Mouse (Mus musculus): ENCODE data around the gene Foxo4.

Foxo4 gene

GRCm38 (mm10) chrX:101290111-101290510, 35.8 kb downstream of the Foxo4 start:
- DNase-seq (ENCODE audit: low spot score): no peak

GRCm38 (mm10) chrX:101299055-101299454, 44.7 kb downstream of the Foxo4 start, which contains the start of gene Nlgn3:
TSS of gene Nlgn3 (plus strand) at chrX:101299168.
- no peak for DNase-seq (ENCODE audit: low spot score)

- DNase-seq (ENCODE audit: low spot score): no peak
These were observed 45.4 kb downstream of the Foxo4 start for GRCm38 (mm10) chrX:101299473-101300426.

- no peak for DNase-seq (ENCODE audit: low spot score)
These were observed 46.2 kb downstream of the Foxo4 start for GRCm38 (mm10) chrX:101300427-101301030.

GRCm38 (mm10) chrX:101301654-101302053, 47.3 kb downstream of the Foxo4 start:
- no peak for DNase-seq (ENCODE audit: low spot score)

GRCm38 (mm10) chrX:101304646-101305045, 50.3 kb downstream of the Foxo4 start:
- no peak for DNase-seq (ENCODE audit: low spot score)

- no peak for DNase-seq (ENCODE audit: low spot score)
These were observed 55.0 kb downstream of the Foxo4 start for GRCm38 (mm10) chrX:101309299-101309698.

All from T-cell, adult 2 months (primary cell).